Mouse (Mus musculus) kidney, embryonic 15.5 days (tissue): ENCODE measurements at regions not wholly inside any gene's neighbourhood (a gene's known extent, or its start where the extent isn't known, plus 50 kb on each side); places are given as distances from the start of the nearest gene placed in this dataset.

Experiments
- ATAC-seq: fragments of 200-750 bp; cut with Nextera tagmentation; replicated peaks from 2 replicates; pipeline ENCODE4 v1.8.0; 2017; ENCODE audit warnings: moderate TSS enrichment; ENCODE audit not compliant: low FRiP score
- H3K27ac ChIP-seq: fragments of 300-500 bp; sonication (generic); 2 replicates; pipeline ENCODE4 v1.5.1; 2015; ENCODE audit warnings: mild to moderate bottlenecking, inconsistent platforms
- H3K27me3 ChIP-seq: fragments of 300-500 bp; sonication (generic); 2 replicates; pipeline ENCODE4 v1.6.1; 2015; ENCODE audit warnings: inconsistent platforms
- H3K36me3 ChIP-seq: fragments of 300-500 bp; sonication (generic); 2 replicates; pipeline ENCODE4 v1.6.1; 2015; ENCODE audit warnings: inconsistent platforms
- H3K4me1 ChIP-seq: fragments of 300-500 bp; sonication (generic); 2 replicates; pipeline ENCODE4 v1.6.1; 2015; ENCODE audit warnings: inconsistent platforms
- H3K4me2 ChIP-seq: fragments of 300-500 bp; sonication (generic); 2 replicates; pipeline ENCODE4 v1.6.1; 2015; ENCODE audit warnings: moderate library complexity, mild to moderate bottlenecking, inconsistent platforms
- H3K4me3 ChIP-seq: fragments of 300-500 bp; sonication (generic); replicated peaks from 2 replicates; pipeline ENCODE4 v1.5.1; 2015; ENCODE audit warnings: mild to moderate bottlenecking, inconsistent platforms
- H3K9ac ChIP-seq: fragments of 300-500 bp; sonication (generic); 2 replicates; pipeline ENCODE4 v1.6.1; 2015; ENCODE audit warnings: mild to moderate bottlenecking, inconsistent platforms
- H3K9me3 ChIP-seq: fragments of 300-500 bp; sonication (generic); replicated peaks from 2 replicates; pipeline ENCODE4 v1.6.1; 2016; ENCODE audit warnings: inconsistent platforms
- WGBS: fragments of 180-500 bp; shearing (Covaris S2); methylation state at CpG from one replicate; pipeline ENCODE4 v1.1.7; 2015; ENCODE audit warnings: mixed read lengths; 5-methylcytosine and 5-hydroxymethylcytosine counted together

DNA sequence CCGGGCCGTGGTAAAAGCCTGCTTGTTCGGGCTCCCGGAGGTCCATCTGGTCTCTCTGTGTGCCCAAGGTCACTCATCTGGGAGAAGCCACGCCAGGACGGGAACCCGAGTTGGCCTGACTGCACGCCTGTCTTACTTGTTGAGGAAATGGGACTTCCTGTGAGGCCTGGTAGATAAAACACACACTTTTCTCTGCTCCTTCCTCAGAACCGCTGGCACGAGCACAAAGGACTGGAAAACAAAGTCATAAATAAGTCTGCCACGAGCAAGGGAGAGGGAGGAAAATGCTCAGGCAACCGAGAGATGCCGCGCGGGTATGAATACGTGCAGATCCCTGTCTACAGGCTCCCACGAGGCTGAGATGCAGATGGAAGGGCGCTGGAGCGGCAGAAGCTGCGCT is 131.6 kb downstream of the Rybp start:
- H3K4me1 ChIP-seq = peaks cover 41% of the 10 kb centered on the region
- peak overlapping the region; percentile 36 for H3K4me2 ChIP-seq
- H3K4me3 ChIP-seq = no peak overlapping the region
- peaks cover 7% of the 10 kb centered on the region; the same call in 1 of the 2 replicates for H3K27me3 ChIP-seq
- WGBS = 11% methylated on average over 20 of the region's 20 CpGs
- ATAC-seq = peak; percentile 53
- no peaks in the 10 kb centered on the region for H3K9me3 ChIP-seq
- H3K9ac ChIP-seq = no peak overlapping the region
- H3K36me3 ChIP-seq = no peaks in the 10 kb centered on the region
- peak overlapping the region; percentile 50 for H3K27ac ChIP-seq

DNA sequence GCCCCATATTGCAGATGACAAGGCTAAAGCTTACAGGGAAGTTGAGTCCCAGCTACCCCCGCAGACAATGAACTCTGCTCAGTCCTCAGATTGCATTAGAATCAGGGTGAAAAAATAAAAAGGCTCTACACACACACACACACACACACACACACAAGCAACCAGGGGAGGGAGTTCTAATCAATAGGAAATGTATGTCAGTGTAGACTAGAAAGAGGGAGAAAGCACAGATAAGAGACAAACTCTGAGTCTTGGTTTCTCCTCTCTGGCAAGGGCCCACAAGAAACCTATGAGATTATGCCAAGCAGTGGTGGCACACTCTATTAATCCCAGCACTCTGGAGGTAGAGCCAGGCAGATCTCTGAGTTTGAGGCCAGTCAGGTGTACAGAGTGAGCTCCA is 135.8 kb downstream of the Rybp start:
- Histone ChIP-seq H3K9me3 (no peaks in the 10 kb centered on the region), H3K4me2 (no peak overlapping the region), H3K27ac (no peak overlapping the region), H3K27me3 (peaks cover 24% of the 10 kb centered on the region), H3K4me1 (peaks cover 16% of the 10 kb centered on the region), H3K4me3 (no peak overlapping the region), H3K36me3 (no peaks in the 10 kb centered on the region), H3K9ac (no peak overlapping the region)
- WGBS = 93% methylated on average over 1 of the region's 1 CpGs
- no peak for ATAC-seq

DNA sequence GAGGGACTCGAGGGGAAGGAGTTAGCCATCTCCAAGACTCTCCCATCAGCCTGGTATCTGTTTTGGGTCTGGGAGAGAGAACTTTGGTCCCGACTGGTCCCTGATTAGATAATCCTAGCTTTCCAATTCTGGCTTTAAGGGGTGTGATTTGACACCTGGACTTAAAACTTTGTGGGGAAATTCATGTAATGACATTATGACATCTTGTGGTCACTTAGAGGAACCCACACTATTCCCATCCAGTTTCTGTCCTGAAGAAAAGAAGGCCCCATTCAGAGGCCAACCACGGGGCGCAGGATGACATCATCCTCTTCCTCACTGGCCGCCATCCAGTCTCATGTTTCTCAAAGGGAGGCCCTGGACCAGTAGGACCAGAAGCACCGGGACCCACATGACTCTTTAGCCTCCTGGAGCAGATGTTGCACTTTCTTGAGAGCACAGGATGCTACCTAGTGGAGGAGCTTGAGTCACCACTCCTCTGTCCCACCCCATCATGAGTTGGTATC is 136.5 kb downstream of the Rybp start:
- peaks cover 15% of the 10 kb centered on the region for H3K4me1 ChIP-seq

DNA sequence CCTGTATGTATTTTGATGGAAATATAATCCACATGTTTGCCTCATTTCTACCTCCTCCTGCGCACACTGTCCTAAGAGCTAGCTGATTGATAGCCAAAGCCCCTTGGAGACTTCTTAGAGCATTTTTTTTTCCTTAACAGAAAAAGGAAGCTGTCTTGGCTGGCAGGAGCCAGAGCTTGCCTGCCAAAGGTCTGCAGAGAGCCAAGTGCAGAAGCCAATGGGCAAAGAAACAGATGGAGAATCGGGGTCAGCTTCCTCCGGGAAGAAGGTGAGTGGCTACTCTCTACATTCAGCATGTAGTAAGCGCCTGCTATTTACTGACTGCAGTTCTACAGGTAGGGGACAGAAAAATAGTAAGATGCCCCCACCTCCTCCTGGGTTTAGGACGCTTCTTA is 137.8 kb downstream of the Rybp start:
- H3K4me1 ChIP-seq = peaks cover 7% of the 10 kb centered on the region
- no peak overlapping the region for H3K27ac ChIP-seq
- no peak overlapping the region for H3K9ac ChIP-seq
- H3K9me3 ChIP-seq = no peaks in the 10 kb centered on the region
- no peak for ATAC-seq
- H3K4me3 ChIP-seq = no peak overlapping the region
- no peaks in the 10 kb centered on the region for H3K36me3 ChIP-seq
- H3K4me2 ChIP-seq = no peak overlapping the region
- H3K27me3 ChIP-seq = peaks cover 31% of the 10 kb centered on the region
- WGBS = 78% methylated on average over 5 of the region's 5 CpGs

More for the DNA sequence above, 136.5 kb downstream of the Rybp start:
- no peak overlapping the region for H3K27ac ChIP-seq
- H3K4me2 ChIP-seq = no peak overlapping the region
- H3K9me3 ChIP-seq = no peaks in the 10 kb centered on the region
- peaks cover 30% of the 10 kb centered on the region for H3K27me3 ChIP-seq
- no peak for ATAC-seq
- no peak overlapping the region for H3K9ac ChIP-seq
- 59% methylated on average over 6 of the region's 6 CpGs for WGBS
- no peak overlapping the region for H3K4me3 ChIP-seq
- H3K36me3 ChIP-seq = no peaks in the 10 kb centered on the region

DNA sequence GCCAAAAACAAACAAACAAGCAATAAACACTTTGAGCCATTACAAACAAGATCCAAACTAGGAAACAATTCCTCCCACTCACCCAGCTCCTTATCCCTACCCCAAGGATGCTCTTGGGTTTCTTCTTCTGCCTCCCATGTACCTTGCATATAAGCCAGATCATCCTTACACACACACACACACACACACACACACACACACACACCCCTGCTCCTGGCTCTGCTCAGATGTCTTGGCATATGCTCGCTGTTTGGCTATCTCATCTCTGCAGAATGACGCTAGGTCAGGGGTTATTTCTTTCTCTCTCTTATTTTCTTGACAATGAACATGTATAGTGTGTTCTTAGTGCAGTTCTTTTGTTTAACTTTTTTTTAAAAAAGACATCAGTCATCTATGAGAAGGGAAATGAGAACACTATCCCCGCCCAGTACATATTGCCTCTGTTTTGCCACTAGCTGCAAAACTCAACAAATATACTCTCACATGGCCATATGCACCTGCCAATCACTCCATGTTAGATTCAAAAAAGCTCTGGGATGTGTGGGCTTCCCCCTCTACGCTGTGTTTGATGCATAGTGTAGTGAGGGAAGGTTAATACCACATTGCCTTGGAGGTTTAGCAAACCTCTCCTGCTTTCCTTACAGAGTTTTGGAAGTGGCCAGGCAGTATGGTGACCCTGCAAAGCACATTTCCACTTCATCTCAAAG is 138.4 kb downstream of the Rybp start:
- Histone ChIP-seq H3K9me3 (no peaks in the 10 kb centered on the region), H3K27ac (no peak overlapping the region), H3K4me2 (no peak overlapping the region), H3K27me3 (peaks cover 31% of the 10 kb centered on the region), H3K9ac (no peak overlapping the region), H3K4me3 (no peak overlapping the region), H3K36me3 (no peaks in the 10 kb centered on the region), H3K4me1 (peaks cover 13% of the 10 kb centered on the region)
- ATAC-seq = no peak
- WGBS = 70% methylated on average over 4 of the region's 4 CpGs

DNA sequence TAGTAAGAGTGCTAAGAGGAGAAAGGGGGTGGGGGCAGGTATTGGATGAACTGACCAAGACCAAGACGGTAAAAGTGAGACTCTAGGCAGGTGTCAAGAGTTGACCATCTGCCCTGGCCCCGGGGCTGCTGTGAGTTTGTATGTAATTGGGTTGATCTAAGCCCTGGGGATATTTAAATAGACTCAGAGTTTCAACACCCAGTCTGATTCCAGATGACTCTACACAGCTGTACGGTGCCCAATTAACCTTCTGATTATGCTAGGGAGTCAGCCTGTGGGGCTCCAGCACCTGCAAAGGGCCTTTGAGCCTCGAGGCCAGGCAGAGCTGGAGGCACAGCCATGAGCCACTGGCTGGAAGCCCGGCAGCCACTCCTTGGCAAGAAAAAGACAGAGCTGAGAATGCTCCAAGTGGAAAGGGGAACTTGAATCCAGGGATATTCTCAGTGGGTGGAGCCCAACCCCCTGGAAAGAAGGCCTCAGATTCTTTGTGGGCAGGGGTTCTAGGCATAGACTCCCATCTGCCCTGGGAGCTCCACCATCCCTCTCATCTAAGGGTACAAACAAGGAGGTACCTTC is 140.8 kb downstream of the Rybp start:
- Histone ChIP-seq H3K4me1 (peaks cover 21% of the 10 kb centered on the region), H3K27me3 (peaks cover 39% of the 10 kb centered on the region), H3K9me3 (no peaks in the 10 kb centered on the region), H3K4me3 (no peak overlapping the region), H3K4me2 (no peak overlapping the region), H3K9ac (no peak overlapping the region), H3K36me3 (no peaks in the 10 kb centered on the region), H3K27ac (no peak overlapping the region)
- WGBS = 40% methylated on average over 5 of the region's 5 CpGs
- no peak for ATAC-seq

DNA sequence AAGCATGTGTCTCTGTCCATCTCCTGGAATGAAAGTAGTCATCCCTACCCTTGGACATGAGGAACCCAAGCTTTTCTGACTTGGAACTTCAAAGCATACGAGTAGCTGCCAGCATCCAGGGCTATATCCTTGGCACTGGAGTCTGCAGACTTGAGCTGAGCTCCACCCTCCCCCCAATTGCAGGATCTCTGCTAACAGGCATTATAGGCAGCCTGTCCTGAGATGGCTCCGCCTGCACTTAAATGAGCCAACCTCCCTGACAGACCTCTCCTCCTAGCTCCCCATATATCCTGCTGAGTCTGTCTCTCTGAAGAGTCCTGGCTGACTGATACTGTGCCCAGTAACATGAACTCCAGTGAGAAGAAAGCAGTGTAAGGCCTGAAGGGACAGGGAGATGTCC is 141.4 kb downstream of the Rybp start:
- no peaks in the 10 kb centered on the region for H3K36me3 ChIP-seq
- 65% methylated on average over 2 of the region's 2 CpGs for WGBS
- ATAC-seq = no peak
- H3K27me3 ChIP-seq = peaks cover 39% of the 10 kb centered on the region
- no peak overlapping the region for H3K4me3 ChIP-seq
- peaks cover 21% of the 10 kb centered on the region for H3K4me1 ChIP-seq
- no peak overlapping the region for H3K27ac ChIP-seq
- no peak overlapping the region for H3K9ac ChIP-seq
- H3K4me2 ChIP-seq = no peak overlapping the region
- no peaks in the 10 kb centered on the region for H3K9me3 ChIP-seq

DNA sequence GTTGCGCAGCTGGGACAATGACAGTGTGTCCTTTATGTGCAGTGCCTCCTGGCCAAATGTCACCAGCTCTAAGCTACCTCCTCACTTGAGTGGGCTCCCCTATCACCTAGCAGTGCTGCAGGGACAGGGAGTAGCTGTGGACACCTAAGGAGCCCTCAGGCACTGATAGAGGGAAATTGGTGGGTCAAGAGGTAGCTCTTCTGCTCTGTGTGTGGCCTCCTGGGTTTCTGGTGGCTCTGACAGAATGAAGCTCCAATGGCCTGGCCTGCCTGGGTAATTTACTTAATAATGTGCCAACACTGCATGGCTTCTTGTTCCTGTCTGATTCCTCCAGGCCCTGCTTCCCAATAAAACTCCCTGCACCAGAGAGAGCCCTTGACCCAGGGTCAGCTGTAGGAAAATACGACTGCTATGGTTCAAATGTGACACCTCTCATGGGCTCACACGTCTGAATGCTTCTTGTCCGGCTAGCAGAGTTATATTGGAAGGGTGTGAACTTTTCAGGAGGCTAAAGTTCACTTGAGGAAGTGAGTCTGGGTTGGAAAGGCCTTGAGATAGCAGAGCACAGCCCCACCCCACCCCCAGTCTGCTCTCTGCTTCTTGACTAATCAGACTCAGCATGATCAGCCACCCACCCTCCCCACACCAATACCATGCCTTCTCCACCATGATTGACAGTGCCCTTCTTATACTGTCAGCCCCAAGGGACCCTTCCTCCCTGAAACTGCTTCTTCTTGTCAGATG is 142.6 kb downstream of the Rybp start:
- ATAC-seq = no peak
- Histone ChIP-seq H3K36me3 (no peaks in the 10 kb centered on the region), H3K27me3 (peaks cover 45% of the 10 kb centered on the region), H3K4me3 (no peak overlapping the region), H3K4me1 (peaks cover 27% of the 10 kb centered on the region), H3K4me2 (no peak overlapping the region), H3K9ac (no peak overlapping the region), H3K9me3 (no peaks in the 10 kb centered on the region), H3K27ac (no peak overlapping the region)
- WGBS = 55% methylated on average over 4 of the region's 4 CpGs

DNA sequence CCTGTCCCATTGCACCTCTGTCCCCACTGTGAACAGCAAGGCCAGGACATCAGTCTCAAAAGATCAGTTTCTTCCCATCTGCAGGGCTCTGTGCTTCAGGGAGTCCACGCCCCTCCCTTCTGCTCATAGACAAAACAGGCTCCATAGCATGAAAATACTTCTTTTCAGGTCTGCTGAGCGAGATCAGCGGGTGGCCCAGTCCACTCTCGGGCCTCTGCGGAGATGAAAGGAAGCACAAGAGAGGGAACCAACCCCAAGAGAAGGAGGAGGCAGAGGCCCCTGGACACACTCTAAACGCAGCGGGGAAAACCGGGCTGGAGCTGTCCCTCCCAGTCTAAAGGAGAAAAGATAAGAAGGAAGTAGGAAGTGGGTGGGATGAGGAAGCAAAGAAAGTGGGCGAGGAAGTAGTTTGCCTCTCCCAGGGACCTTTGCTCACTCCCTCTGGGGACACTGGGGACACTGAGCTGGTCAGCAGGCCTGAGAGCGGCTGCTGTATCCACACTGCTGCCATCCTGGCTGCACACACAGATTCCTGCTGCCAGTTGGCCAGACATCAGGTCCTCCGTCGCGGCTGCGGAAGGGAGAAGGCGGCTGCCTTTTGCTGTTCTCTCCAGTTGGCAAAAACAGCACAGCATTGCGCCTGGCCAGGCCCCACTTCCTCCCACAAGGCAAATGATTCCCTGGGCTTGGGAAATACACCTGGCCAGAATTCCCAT is 143.5 kb downstream of the Rybp start:
- Histone ChIP-seq H3K27me3 (peaks cover 51% of the 10 kb centered on the region), H3K4me3 (peak overlapping the region; percentile 19), H3K9ac (0 out of 2 replicates have a peak overlapping the region, but pooled peaks have one; percentile 17), H3K4me2 (peak overlapping the region; percentile 47), H3K4me1 (peaks cover 27% of the 10 kb centered on the region), H3K36me3 (no peaks in the 10 kb centered on the region), H3K9me3 (no peaks in the 10 kb centered on the region), H3K27ac (peak overlapping the region; percentile 64)
- ATAC-seq = peak; percentile 37; the same call in 1 of the 2 replicates
- WGBS = 6% methylated on average over 16 of the region's 16 CpGs

DNA sequence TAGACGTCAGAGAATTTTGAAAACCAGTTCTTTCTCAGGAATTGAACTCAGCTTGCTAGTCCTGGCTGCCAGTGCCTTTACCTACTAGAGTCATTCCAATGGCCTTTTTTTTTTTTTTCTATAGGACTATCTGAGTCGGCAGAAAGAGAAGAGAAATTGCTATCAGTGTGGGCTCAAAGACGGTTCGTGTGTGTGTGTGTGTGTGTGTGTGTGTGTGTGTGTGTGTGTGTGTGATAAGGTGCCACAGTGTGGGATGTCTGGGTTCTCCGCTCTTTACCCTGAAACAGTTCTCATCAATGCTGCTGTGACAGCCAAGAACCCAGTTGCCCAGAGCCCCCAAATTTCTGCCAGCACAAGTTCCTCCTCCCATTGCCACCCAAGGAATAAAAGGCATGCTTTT is 146.1 kb downstream of the Rybp start:
- H3K9me3 ChIP-seq = no peaks in the 10 kb centered on the region
- H3K27ac ChIP-seq = no peak overlapping the region
- H3K36me3 ChIP-seq = no peaks in the 10 kb centered on the region
- no peak overlapping the region for H3K4me2 ChIP-seq
- H3K4me1 ChIP-seq = peaks cover 26% of the 10 kb centered on the region
- 85% methylated on average over 5 of the region's 5 CpGs for WGBS
- peaks cover 47% of the 10 kb centered on the region for H3K27me3 ChIP-seq
- H3K9ac ChIP-seq = no peak overlapping the region
- no peak overlapping the region for H3K4me3 ChIP-seq
- no peak for ATAC-seq

DNA sequence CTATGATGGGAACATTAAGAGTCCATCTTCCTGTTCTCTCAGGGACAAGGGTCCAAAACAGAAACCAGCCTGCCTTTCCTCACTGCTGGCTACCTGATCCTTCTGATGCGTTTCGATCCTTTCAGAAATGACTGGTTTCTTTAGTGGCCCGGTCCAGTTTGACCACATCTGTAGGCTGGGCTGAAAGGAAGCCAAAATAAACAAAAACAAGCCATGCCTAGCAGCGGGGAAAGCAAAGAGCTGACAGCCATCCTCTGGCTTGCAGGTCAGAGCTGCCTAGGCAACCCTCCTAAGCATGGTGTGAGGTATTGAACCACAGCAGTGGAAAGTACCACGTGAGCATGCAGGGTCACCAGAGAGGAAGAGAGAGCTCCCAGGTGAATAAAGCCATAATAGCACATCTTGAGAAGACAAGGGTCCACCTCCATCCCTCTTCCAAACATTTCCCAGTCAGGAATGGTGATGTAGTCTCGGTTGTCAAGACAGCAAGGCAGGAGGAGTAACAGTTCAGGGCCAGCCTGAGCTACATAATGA is 146.6 kb downstream of the Rybp start:
- H3K9ac ChIP-seq = no peak overlapping the region
- H3K27me3 ChIP-seq = peaks cover 47% of the 10 kb centered on the region
- peaks cover 21% of the 10 kb centered on the region for H3K4me1 ChIP-seq
- WGBS = 21% methylated on average over 6 of the region's 6 CpGs
- ATAC-seq = no peak
- H3K4me2 ChIP-seq = no peak overlapping the region
- H3K9me3 ChIP-seq = no peaks in the 10 kb centered on the region
- no peak overlapping the region for H3K27ac ChIP-seq
- H3K4me3 ChIP-seq = no peak overlapping the region
- H3K36me3 ChIP-seq = no peaks in the 10 kb centered on the region
